Mouse (Mus musculus) megakaryocyte, embryonic 14.5 days (primary cell): ENCODE results near the gene Scp2. TPM values are rescaled to one million over a fixed set of nuclear protein-coding genes. Genes with fewer than 3 reads are reported as not detected.
"Not testable (repeated sequence)": the region's sequence is repeated elsewhere in the genome, so short reads cannot be mapped to it uniquely, and the experiment has no call there.

Source experiments
- H3K27me3 ChIP-seq: replicated peaks from 2 replicates; pipeline ENCODE3; 2012; ENCODE audit warnings: inconsistent platforms
- H3K36me3 ChIP-seq: replicated peaks from 2 replicates; pipeline ENCODE3; 2012; ENCODE audit warnings: low read length, inconsistent platforms, mixed read lengths
- H3K4me1 ChIP-seq: 2 replicates; pipeline ENCODE4 v1.6.1; 2012; ENCODE audit warnings: inconsistent platforms
- H3K4me3 ChIP-seq: replicated peaks from 2 replicates; pipeline ENCODE3; 2012; ENCODE audit warnings: moderate library complexity, mild to moderate bottlenecking, inconsistent platforms
- H3K9me3 ChIP-seq: 2 replicates; pipeline ENCODE4 v1.6.1; 2012; ENCODE audit warnings: inconsistent platforms
- FLI1 ChIP-seq: IDR thresholded peaks from 2 replicates; pipeline ENCODE4 v1.6.1; 2012; ENCODE audit warnings: low read length, inconsistent platforms, mixed read lengths
- GATA1 ChIP-seq: IDR thresholded peaks from 3 replicates; pipeline ENCODE4 v1.6.1; 2012; ENCODE audit warnings: mixed read lengths, low read length, inconsistent platforms, borderline replicate concordance
- polyA plus RNA-seq: library from polyadenylated mRNA; stranded (reverse); fragments of >175 nt; gene quantifications from 2 replicates; pipeline ENCODE4 v1.2.3, GENCODE M21; 2012; ENCODE audit warnings: low replicate concordance; ENCODE audit not compliant: insufficient read depth

The Scp2 gene
- polyA plus RNA-seq, result 13.2 and 34.1 TPM in 2 replicates

DNA sequence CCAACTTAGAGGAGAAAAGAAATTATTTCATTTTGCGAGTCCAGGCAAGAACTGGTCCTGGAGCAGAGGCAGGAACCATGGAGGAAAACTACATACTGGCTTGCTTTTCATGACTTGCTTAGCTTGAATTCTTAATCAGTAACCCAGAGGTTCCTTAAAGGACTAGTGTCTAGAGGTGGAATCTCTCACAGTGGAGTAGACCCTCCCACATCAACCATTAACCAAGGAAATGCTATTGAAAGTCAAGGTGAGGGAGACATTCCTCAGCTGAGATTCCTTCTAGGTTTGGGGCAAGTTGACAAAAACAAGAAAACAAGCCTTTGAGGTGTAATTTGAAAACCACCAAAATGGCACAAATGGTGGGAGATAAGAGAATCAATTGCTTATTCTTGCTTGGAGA, at the start of gene Scp2:
Gene Scp2, minus strand, starts transcription at position 119 of the 400 bp plus-strand sequence.
- Histone ChIP-seq H3K9me3 (peaks cover 12% of the 10 kb centered on the region), H3K36me3 (no peaks in the 10 kb centered on the region), H3K4me3 (no peak within 1 kb of the TSS), H3K27me3 (no peaks in the 10 kb centered on the region), H3K4me1 (no peaks in the 10 kb centered on the region)
- TF ChIP-seq GATA1 (no peak), FLI1 (no peak)

DNA sequence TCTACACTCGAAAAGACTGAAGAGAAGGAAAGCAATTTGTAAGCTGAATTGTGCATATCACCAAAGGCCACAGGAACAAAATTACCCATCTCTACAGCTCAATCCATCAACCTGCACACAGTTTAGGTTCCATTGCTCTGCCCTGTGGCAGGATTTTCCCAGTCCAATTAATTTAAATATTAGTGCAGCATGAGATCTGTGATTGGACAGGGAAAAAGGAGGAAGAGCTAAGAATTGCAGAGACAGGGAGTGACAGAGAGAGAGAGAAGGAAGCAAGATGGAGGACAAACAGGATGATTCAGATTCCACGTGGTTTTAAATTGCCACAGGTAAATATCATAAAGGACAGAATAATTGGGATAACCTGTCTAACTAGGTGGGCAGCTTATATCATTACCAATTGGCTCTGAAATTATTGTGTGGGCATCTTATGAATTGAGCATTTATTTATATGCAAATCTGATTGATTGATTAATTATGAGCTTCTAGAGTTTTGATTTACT, 48.1 kb upstream of the Scp2 start:
- Histone ChIP-seq H3K9me3 (no peaks in the 10 kb centered on the region), H3K4me3 (no peak overlapping the region), H3K36me3 (no peaks in the 10 kb centered on the region), H3K4me1 (peaks cover 2% of the 10 kb centered on the region; the same call in 1 of the 2 replicates), H3K27me3 (peaks cover 38% of the 10 kb centered on the region)
- TF ChIP-seq GATA1 (no peak), FLI1 (no peak)

DNA sequence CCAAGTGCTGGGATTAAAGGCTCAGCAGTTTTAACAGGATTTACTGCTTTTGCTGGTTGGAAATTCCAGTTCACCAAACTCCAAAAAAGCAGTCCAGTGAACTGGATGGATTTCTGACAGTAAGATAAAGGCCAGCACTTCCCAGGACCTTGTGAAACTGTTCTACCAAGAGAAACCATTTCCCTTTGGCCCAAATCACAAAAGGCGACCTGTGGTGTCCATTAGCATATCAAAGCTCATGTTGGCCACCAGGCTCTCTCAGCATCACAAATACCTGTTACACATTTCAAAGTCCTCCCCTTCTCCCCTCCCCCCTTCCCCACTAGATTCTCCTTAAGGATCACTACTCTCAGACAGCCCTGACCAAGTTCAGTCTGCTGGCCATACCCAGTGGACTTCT, 37.5 kb upstream of the Scp2 start:
- Histone ChIP-seq H3K4me3 (no peak overlapping the region), H3K27me3 (peaks cover 54% of the 10 kb centered on the region), H3K36me3 (no peaks in the 10 kb centered on the region), H3K4me1 (no peaks in the 10 kb centered on the region), H3K9me3 (no peaks in the 10 kb centered on the region)
- TF ChIP-seq GATA1 (no peak), FLI1 (no peak)

DNA sequence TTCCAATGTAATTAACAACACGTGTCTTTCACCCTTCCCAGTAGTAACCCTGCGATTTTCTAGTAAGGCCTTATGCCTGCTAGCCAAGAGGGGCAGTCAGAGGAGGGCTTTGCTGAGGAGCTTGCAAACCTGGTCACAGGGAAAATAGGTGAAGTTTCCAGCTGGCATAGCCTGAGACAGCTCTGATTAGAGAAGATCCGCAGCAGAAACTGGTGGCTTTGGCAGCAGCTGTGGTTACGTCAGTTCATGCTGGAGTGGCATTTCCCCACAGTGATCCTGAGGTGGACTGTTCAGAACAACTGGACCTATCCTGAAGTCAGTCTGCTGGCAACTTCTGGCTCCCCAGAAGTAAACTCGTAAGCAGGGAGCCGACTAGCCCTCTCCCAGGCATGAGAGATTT, 23.3 kb upstream of the Scp2 start:
- no peak overlapping the region for H3K4me3 ChIP-seq
- peaks cover 15% of the 10 kb centered on the region for H3K9me3 ChIP-seq
- H3K4me1 ChIP-seq, result peaks cover 14% of the 10 kb centered on the region
- H3K27me3 ChIP-seq, result peaks cover 54% of the 10 kb centered on the region
- no peak for TF ChIP-seq GATA1
- no peak for TF ChIP-seq FLI1
- H3K36me3 ChIP-seq, result no peaks in the 10 kb centered on the region

DNA sequence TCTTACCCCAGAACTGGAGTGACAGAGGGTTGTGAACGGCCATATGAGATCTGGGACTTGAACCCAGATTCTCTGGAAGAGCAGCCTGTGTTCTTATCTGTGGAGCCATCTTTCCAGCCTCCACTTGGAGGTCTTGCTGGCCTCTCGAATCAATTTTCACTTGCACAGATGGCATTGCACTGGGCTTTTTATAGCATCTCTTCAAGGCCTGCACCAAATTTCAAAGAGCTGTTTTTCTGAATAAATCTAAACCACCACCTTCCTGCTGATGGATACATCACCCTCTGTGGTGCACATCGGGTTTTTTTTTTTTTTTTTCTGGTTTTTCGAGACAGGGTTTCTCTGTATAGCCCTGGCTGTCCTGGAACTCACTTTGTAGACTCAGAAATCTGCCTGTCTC, 22.1 kb upstream of the Scp2 start:
- Histone ChIP-seq H3K4me1 (peaks cover 13% of the 10 kb centered on the region), H3K9me3 (peaks cover 14% of the 10 kb centered on the region), H3K27me3 (peaks cover 51% of the 10 kb centered on the region), H3K36me3 (no peaks in the 10 kb centered on the region), H3K4me3 (no peak overlapping the region)
- TF ChIP-seq FLI1 (no peak), GATA1 (no peak)

DNA sequence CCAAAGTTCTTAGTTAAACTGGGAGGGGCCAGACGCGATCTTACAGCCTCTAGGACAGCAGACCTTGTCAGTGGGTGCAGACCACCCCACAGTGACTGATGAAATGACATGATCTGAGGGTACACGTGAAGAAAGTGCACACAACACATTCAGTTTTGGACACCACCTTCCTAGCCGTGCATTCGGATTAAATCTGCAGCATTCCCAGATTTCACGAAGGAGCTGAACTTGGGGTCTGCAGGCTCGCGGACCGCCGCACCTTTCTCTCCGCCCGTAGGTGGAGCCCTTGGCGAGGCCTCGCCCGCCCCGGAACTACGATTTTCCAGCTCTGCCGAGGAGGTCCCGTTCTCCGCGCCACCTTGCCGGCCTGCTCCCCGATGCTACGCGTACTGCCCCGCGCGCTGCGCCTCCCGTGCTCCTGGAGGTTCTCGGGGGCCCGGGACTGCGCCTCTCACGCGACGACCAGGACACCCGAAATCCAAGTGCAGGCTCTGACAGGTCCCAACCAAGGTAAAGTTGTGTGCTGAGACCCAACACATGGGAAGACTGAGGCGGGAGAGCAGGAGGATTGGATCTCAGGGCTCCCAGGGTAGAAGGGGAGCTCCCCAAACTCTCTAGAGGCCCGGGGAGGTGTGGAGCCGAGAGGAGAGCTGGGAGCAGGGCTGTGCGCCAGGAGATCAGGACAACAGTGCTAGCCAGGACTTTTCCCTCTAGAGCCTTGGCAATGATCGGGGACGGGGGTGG, 20.5 kb upstream of the Scp2 start, which contains the start of gene Echdc2:
Gene Echdc2, plus strand, starts transcription at position 286 of the 744 bp plus-strand sequence.
- H3K36me3 ChIP-seq, result no peaks in the 10 kb centered on the region
- TF ChIP-seq GATA1, result no peak
- no peak for TF ChIP-seq FLI1
- peak within 1 kb of the TSS; percentile 90 for H3K4me3 ChIP-seq

DNA sequence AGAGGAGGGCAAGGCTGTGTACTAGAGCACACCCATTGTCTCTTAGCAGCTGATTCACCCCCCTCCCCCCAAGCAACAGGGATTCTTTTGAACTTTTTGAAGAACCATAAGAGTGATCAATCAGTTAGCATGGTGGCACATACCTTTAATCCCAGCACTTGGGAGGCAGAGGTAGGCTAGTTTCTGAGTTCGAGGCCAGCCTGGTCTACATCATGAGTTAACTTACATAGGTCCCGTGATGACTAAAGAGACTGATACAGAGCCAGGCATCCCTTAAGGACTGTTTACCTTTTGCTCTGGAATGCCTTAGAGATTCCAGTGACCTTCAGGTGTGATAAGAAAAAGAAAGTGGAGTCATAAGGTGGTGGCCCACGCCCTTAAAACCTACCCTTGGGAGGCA, 18.5 kb upstream of the Scp2 start:
- no peak for TF ChIP-seq GATA1
- TF ChIP-seq FLI1, result no peak
- H3K27me3 ChIP-seq, result peaks cover 40% of the 10 kb centered on the region
- H3K4me3 ChIP-seq, result no peak overlapping the region
- no peaks in the 10 kb centered on the region for H3K9me3 ChIP-seq
- no peaks in the 10 kb centered on the region for H3K36me3 ChIP-seq
- peaks cover 13% of the 10 kb centered on the region for H3K4me1 ChIP-seq

More for the DNA sequence above, 20.5 kb upstream of the Scp2 start, which contains the start of gene Echdc2:
- peaks cover 13% of the 10 kb centered on the region for H3K4me1 ChIP-seq
- peaks cover 50% of the 10 kb centered on the region for H3K27me3 ChIP-seq
- H3K9me3 ChIP-seq, result peaks cover 5% of the 10 kb centered on the region; the same call in 1 of the 2 replicates

DNA sequence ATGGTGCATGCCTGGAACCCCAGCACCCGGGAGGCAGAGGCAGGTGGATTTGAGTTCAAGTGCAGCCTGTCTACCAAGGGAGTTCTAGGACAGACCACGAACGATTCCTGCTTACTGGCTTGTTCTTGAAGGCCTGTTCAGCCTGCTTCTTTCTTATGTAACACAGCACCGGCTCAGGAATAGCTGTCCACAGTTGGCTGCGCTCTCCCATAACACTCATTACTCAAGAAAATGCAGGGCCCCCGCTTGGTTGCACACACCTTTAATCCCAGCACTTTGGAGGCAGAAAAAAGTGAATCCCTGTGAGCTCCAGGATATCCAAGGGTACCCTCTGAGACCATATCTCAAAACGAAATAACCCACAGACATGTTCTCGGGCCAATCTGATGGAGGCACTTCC, 17.1 kb upstream of the Scp2 start:
- Histone ChIP-seq H3K27me3 (peaks cover 35% of the 10 kb centered on the region), H3K36me3 (no peaks in the 10 kb centered on the region), H3K4me1 (peaks cover 13% of the 10 kb centered on the region), H3K9me3 (peaks cover 3% of the 10 kb centered on the region), H3K4me3 (no peak overlapping the region)
- TF ChIP-seq GATA1 (no peak), FLI1 (no peak)

DNA sequence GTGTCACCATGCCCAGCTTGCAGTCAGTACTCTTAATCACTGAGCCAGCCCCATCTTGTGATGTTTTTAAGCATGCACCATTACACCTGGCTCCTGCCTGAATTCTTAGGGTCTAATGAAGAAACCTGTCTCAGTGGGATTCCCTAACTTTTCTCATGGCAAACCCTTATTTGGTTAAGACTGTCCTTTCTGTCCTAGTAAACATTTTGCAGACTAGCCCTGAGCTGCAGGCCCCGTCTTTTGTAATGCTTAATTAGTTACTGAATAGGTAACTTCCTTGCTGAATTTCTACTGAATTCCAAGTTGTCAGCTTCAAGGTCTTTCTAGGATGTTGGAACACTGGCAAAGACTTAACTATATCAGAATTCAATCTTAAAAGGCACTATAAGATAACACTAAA, 10.3 kb upstream of the Scp2 start:
- H3K9me3 ChIP-seq, result peaks cover 15% of the 10 kb centered on the region
- H3K4me1 ChIP-seq, H3K27me3 ChIP-seq, H3K4me3 ChIP-seq, H3K36me3 ChIP-seq: not testable (repeated sequence)

DNA sequence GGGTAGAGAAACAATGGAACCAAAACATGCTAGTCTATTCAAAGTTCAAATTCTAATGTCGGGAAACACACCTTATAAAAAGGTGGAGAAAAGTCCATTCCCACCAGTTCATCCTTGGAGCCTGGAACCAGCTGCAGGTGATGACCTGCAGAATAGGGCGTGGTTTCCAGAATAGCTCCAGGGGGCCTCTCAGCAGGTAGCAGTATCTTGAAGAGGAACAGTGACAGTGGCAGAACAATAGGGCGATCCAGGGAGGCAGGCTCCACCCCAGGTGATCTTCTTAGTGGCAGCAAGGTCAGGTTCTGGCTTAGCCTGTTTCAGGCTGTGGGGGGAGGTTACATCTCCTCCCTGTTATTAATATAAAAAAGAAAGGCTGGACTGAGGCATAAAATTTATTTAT, 756 bp upstream of the Scp2 start:
- not testable (repeated sequence) for H3K27me3 ChIP-seq, H3K4me3 ChIP-seq, H3K4me1 ChIP-seq, H3K36me3 ChIP-seq
- H3K9me3 ChIP-seq, result peaks cover 12% of the 10 kb centered on the region

DNA sequence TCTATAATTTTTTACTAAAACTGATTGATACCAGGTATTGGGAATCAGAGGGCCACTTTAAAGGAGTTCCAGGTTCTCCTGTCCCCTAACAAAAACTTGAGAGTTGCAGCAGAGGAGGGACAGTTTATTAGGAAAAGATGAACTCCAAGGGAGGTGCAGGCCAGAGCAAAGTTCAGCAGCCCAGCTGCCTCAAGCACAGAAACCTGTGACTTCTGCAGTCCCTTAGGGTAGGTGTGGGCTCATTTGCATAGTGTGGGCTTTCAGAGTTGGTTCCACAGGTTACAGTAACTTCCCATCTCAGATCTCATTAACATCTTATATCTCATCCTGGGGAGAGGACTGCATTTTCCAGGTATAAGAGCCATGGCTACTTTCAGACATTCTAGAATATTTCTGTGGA, 1.0 kb downstream of the Scp2 start:
- Histone ChIP-seq H3K9me3 (peaks cover 12% of the 10 kb centered on the region), H3K4me3 (no peak overlapping the region), H3K27me3 (no peaks in the 10 kb centered on the region), H3K4me1 (no peaks in the 10 kb centered on the region), H3K36me3 (no peaks in the 10 kb centered on the region)
- no peak for TF ChIP-seq FLI1
- no peak for TF ChIP-seq GATA1

DNA sequence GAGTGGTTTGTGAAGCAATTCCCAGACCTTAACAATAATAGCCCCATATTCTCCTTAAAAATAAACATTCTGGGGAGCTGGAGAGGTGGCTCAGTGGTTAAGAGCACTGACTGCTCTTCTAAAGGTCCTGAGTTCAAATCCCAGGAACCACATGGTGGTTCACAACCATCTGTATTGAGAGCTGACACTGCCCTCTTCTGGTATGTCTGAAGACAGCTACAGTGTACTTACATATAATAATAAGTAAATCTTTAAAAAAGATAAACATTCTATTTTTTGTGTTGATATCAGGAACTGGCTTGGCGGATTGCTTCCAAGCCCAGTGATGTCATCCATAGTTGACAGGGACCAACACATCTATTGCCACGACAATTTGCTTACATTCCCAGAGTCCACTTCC, 1.6 kb downstream of the Scp2 start:
- peaks cover 12% of the 10 kb centered on the region for H3K9me3 ChIP-seq
- H3K4me1 ChIP-seq, H3K4me3 ChIP-seq, H3K36me3 ChIP-seq, H3K27me3 ChIP-seq: not testable (repeated sequence)
